Mouse (Mus musculus) ZHBTc4 (cell line): ENCODE data around the gene Defb13.
A peak's percentile ranks its signal among the peaks of the same experiment; 100 is the strongest.
"Not testable (repeated sequence)": the region's sequence is repeated elsewhere in the genome, so short reads cannot be mapped to it uniquely, and the experiment has no call there.

Source experiments
- DNase-seq: peaks from one replicate; pipeline ENCODE4 v3.0.0-alpha.2; 2011; ENCODE audit warnings: low read depth, low spot score

Gene Defb13

DNA sequence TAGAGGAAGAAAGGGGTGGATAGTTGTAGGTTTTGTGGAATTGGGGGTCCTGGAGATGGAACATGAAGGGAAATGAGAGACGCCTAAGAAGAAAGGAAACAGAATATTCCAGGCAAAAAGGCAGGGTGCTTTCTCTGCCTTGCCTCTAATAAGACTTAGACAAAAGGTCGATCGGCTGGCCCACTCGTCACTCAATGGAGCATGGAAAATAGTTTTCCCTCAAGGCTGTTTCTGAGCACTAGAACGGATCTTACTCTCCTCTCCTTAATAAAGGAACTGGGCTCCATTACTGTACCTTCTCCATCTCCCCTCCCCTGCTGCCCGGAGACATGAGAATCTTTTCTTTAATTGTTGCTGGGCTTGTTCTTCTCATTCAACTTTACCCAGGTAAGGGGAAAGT lies at the start of gene Defb13:
Gene Defb13 (plus strand): TSS at position 301 of the 400 bp plus-strand sequence.
- DNase-seq = no peak

DNA sequence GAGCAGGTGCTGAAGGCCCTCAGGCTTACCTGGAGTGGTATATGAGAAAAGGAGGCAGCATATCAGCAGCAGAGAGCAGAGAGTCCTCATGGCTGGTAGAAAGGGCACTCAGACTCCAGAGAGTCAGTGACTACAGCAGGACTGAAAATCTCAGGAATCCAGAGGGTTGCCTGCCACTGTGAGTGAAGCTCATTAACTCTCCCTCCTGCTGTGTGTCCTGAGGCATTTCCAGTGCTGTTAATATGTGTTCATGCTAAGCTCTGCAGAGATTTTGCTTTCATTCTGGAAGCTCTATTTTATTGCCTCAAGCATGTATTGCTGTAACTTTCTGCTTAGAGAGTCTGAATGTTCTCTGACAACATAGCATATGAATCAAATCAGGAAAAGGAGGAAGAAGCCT lies 40.3 kb upstream of the Defb13 start, which contains the start of gene Defb11:
Gene Defb11 (minus strand): TSS at position 123 of the 400 bp plus-strand sequence.
- DNase-seq = peak; percentile 35

DNA sequence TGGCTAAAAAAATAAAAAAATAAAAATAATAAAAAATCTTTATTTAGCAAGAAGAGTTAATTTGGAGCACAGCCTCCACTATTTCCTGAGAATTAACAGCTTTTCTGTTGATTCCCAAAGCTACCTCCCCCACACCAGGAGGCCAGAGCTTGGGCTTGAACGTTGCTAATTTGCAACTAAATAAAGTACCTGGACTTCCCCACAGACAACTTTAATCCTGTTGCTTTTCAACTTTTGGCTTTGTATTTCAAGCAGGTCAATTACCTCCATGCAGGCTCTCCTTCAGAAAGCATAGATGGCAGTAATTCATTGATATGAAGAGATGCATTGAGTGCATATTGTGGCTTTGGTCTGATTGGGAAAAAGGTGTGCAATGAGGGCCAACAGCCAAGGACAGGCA lies 34.6 kb upstream of the Defb13 start:
- DNase-seq = peak; percentile 73

DNA sequence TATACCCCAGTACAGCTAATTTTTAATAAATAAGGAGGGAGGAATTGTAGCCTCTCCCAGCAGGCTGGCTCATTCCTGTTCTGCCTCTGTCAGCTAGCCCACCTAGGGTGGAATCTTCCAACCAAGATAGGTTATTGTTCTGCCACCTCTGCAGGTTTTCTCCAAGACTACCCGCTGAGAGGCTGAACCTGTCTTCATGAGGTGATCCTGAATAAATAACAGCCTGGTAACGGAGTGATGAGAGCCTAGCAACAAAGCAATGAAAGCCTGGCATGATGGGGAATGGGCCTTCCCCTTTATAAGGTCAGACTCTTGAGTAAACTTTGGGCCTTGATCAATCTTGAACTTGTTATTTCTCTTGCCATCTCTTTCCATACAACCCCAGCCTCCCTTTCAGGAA lies 34.0 kb upstream of the Defb13 start:
- DNase-seq = peak; percentile 67

DNA sequence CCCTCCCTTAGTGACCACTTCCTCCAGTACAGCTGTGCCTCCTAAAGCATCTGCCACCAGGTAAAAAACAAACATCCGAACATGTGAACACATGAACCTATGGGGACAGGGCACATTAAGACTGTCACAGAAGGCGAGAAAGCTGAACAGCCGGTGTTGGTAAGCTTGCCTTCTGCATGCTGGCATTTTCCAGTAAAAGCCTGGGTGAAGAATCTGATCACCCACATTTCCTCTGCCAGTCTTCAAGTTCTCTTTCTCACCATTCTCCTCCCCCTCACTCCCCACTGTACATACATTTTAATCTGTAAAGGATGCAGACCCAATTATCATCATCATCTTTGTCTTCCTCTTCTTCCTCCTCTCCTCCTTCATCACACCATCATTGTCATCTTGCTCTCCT lies 30.9 kb upstream of the Defb13 start:
- DNase-seq = no peak

DNA sequence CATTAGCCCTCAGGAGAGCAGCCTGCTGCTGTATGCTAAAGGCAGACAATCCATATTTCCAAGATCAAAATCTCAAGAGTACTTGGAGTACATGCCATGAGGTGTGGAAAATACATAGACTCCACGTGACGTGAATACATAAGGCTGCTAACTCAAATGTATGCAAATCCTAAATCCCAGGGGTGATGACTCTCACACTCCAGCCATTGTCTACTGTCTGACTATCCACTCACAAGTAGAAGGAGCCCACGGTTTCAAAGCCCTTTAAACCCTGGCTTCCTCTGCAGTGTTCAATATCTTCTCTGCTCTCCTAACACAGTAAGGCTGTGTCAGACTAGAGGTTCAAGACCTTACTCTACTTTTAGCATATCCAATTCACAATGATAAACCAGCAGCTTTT lies 15.8 kb upstream of the Defb13 start:
- DNase-seq = not testable (repeated sequence)

DNA sequence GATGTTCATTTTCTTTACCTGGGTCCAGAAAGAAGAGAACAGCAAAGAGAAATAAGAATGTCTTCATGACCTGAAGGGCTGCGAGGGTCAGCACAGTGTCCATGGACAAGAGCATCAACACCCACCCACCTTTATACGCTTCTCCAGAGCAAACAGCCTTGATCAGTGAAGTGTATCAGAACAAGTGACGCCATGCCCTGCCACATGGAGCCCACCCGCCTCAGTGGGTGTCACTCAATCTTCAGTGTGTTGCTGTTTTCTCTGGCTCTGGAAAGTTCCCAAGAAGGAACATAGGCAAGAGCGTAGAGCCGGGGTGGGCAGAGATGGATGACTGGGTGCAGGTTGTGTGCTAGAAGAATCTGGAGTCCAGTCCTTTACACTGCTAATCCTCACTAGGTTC lies 14.0 kb upstream of the Defb13 start, which contains the start of gene Defb15:
Gene Defb15 (minus strand): TSS at position 101 of the 400 bp plus-strand sequence.
- DNase-seq = no peak

DNA sequence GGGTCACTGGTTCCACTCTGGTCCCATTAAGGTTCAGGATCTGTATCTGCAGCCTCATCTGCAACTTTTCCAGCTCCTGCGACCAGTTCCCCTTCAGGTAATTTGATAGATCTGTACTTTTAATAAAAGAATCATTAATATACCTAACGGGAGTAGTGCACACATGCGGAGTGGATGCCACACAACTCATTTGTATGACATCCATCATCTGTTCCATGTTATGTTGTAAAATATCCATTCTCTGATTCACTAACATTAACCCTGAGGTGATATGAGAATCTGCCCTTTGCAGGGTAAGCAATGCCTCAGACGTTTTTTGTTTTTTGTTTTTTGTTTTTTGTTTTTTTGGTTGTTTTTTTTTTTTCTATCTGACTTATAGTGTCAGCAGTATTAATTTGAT lies 8.5 kb upstream of the Defb13 start, which contains the start of gene Defb35:
Gene Defb35 (plus strand): TSS at position 301 of the 400 bp plus-strand sequence.
- DNase-seq = not testable (repeated sequence)

DNA sequence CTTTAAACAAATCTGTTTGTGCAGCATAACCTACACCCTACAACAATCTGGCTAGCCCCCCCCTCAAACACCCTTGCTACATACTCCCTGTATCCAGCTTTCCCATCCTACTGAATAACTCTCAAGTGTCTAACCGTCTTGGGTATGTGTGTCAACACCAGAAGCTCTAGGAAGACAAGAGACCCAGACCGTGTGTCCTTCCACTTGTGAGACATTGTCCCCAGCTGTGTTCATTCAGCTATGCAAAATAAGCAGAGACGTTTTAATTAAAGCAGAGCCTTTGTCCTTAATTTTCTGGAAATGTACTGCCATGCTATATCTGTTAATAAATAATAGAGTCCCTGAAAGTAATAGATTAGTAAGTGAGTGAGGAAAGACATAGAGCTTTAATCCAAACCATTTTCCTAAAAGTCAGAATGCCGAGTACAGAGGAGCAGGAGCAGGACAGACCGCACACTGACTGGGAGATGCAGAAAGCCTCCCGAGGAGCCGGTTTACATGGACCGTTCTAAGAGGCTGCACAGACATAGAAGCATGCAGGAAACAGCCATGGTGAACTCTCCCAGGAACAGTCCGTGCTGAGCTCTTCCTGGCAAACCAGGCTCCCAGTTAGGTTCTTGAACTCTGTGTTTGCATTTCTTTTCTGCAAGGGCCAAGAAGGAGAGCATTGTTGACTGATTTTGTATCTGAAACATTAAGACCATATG lies 902 bp downstream of the Defb13 start:
- DNase-seq = no peak

DNA sequence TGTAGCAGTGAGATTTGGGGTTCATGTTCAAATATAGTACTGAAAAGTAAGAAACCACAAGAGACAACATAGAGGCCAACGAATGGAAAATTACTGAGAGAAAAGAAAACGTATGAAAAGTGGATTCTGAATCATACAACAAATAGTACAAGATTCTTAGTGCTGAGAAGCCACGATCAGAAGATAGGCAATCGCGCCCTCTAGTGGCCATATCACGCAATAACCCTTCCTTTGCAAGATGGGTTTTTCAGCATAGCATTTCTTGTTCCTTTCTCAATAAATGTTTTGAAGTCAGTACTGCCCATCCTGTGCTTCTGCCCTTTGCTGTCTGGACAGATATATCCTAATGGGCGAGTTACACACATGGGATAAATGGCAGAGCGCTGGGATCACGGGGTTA lies 8.8 kb downstream of the Defb13 start:
- peak; percentile 73 for DNase-seq

DNA sequence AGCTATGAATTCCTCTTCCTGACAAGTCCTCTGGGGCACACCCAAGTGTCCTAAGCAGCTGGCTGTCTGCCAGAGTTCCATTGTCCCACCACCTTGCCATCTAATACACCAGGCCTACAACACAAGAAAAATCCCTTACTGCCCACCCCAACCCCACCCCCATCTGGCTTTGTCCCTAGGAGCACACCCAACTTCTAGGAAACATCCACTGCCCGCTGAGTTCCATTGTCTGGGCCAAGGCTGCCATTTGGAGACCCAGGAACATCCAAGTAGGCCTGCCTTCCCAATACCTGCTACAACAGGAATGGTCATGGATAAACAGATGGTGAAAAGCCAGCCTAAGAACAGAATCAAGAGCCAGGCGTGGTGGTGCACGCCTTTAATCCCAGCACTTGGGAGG lies 9.8 kb downstream of the Defb13 start:
- peak; percentile 91 for DNase-seq

DNA sequence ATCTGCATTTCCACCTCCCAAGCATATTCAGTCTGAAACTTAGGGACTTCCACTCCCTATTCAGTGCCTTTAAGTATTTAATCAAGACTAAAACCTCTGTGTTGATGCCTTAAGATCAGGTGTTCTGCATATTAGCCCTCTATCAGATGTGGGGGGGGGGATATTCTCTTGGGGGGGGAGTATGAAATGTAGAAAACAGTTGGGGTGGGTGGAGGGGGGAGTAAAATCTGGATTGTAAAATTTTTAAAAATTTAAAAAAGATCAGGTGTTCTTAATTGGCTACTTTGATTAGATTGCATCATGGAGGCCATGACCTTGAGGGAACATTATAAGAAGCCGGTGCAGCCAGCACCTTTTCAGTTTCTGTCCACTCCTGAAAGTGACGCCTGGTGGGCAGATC lies 11.9 kb downstream of the Defb13 start, which contains the start of gene Fam90a1a:
Gene Fam90a1a (plus strand): TSS at position 301 of the 400 bp plus-strand sequence.
- no peak for DNase-seq

DNA sequence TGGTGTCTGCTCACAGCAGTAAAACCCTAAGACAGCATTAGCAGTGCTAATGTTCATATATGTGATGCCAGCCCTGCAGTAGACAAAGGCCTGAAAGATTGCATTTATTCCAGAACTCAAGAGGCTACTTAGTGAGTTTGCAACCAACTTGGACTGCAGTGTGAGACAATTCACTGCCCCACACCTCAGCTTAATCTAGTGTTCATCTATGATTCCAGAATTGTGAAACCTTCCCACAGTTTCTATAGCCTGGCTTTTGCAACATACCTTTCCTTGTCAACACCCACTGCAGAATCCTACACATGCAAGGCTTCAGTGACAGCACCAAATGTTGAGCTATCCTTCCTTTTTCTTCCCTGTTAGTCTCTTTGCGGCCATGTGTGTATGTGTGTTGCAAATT lies 20.1 kb downstream of the Defb13 start:
- DNase-seq = no peak

DNA sequence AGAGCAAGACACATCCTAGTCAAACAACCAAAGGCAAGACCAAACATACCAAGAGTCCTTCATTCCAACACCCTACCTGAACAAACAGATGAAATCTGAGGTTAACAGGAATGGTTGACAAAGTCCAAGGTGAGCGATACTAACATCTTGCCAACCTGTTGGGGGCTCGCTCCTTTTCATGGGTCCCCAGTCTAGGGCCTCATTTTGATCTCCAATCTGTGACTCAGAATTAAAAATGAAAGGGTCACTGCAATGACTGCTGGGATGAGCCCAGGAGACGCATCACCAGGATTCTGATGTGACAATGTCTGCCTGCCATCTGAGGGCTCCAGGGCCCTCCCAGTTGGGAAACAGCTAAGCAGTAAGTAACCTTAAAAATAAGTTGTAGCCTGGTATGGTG lies 22.9 kb downstream of the Defb13 start, which contains the start of gene Ccdc70:
Gene Ccdc70 (plus strand): TSS at position 301 of the 400 bp plus-strand sequence.
- DNase-seq = no peak

DNA sequence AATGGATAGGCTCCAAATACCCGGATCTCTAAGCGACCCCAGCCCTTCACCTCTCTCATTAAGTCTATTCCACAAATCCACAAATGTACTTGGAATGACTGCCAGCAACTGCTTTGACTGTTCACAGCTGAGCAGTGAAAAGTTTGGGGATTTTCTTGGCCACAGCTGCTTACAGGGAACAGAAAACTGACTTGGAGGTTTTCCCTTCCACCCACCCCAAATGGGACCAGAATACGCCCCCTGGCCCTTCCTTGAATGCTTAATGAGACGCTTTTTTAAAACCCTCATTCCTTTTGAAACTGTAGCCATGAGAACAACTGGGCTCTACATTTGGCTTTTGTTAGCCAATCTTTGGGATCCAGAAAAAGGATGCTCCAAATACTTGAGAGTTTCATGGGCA lies 31.6 kb downstream of the Defb13 start:
- no peak for DNase-seq

DNA sequence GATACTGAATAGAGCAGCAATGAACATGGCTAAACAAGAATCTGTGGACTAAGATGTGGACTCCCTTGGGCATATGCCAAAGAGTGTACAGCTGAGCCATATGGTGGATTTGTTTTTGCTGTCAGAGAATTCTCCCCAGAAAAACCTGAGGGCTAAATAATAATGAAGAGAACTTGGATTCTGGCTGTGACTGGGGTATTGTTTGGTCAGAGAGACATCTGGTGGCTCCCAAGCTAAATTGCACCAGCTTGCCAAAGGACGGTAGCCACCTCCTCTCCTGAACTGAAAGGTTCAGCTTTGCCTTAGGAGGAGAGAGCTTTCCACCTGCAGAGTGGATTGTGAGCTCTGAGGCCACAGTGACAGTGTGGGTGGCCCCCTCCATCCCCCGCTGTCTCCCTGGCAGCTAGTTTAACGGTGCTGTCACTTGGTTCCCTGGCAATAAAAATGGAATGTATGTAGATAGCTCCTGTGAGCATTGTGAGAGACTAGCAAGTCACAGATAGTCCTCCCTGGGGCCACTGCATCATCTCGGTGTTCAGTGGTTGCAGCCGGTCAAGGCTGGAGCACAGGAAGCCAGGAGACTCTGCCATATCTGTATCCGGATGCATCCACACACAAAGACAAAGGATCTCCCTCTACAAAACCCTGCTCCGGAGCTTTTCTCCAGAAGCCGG lies 35.2 kb downstream of the Defb13 start:
- peak; percentile 67 for DNase-seq

DNA sequence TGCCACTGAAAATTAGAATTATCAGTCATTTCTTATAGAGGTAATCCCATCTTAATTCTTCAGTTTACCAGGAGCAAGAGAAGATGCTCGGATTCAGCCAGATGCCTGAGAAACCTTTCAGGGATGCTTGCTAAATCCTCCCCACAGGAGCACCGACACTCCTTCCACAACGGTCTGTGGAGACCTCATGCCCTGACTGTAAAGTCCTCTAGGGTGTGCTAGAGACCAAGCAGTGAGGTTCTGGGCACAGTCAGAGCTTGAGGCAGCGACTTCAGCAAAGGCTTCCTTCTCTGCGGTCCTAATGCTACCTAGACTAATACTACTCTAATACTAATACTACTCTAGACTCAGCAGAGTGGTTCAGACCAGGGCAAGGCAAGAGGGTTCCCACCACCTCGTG lies 45.6 kb downstream of the Defb13 start:
- DNase-seq = peak; percentile 73

DNA sequence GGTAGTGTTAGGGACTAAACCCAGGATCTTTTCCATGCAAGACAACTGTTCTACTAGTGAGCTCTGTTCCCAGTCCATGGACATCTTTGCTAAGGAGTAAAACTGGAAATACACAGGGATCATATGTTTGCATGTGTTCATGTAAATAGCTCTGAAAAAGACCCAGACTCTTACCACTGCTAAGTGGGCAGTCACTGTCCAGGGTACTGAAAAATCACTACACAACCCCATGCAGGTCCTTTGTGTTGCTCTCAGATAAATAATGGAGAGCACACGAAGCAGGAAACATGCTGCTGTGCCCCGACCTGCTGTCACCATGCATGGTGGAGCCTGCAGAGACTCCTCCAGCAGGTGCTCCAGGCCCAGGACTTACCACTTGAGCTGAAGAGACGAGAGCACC lies 48.6 kb downstream of the Defb13 start:
- DNase-seq = peak; percentile 49
